Mouse (Mus musculus): Measurements from ENCODE around the gene Maff. TPM values are rescaled to one million over a fixed set of nuclear protein-coding genes. Genes with fewer than 3 reads are reported as not detected.
A peak's percentile ranks its signal among the peaks of the same experiment; 100 is the strongest.

The Maff gene
- 2.1 and 2.6 TPM in 2 replicates for polyA plus RNA-seq (2015; fragmentation: Nextera tagmentation; extraction: Ambion mirVana)

GRCm38 (mm10) chr15:79346051-79346793 lies at the start of gene Maff:
TSS of gene Maff (plus strand) at chr15:79346621.
- peak within 1 kb of the TSS; percentile 76 for H3K9ac ChIP-seq
- WGBS (ENCODE audit: insufficient replicate concordance): 36% methylated on average over 8 of the region's 8 CpGs
- no peaks in the 10 kb centered on the region for H3K9me3 ChIP-seq (replicated peaks)

GRCm38 (mm10) chr15:79298553-79298952 lies 47.9 kb upstream of the Maff start:
- H3K9ac ChIP-seq: no peak overlapping the region
- H3K27me3 ChIP-seq: no peaks in the 10 kb centered on the region
- WGBS (ENCODE audit: insufficient replicate concordance): 79% methylated on average over 6 of the region's 6 CpGs
- no peaks in the 10 kb centered on the region; the same call in 1 of the 2 replicates for H3K4me1 ChIP-seq (replicated peaks)
- no peak overlapping the region for H3K4me2 ChIP-seq
- H3K27ac ChIP-seq (replicated peaks): no peak overlapping the region
- H3K9me3 ChIP-seq (replicated peaks): no peaks in the 10 kb centered on the region
- H3K36me3 ChIP-seq (replicated peaks): peaks cover 10% of the 10 kb centered on the region; the same call in 1 of the 2 replicates
- no peak for ATAC-seq (ENCODE audit: insufficient read depth)
- H3K4me3 ChIP-seq (replicated peaks): no peak overlapping the region

More at GRCm38 (mm10) chr15:79346051-79346793, at the start of gene Maff:
- H3K4me1 ChIP-seq (replicated peaks): peaks cover 45% of the 10 kb centered on the region
- peaks cover 46% of the 10 kb centered on the region for H3K27me3 ChIP-seq
- no peak for ATAC-seq (ENCODE audit: insufficient read depth)
- peak within 1 kb of the TSS; percentile 93 for H3K27ac ChIP-seq (replicated peaks)
- H3K4me2 ChIP-seq: peak within 1 kb of the TSS; percentile 95
- H3K4me3 ChIP-seq (replicated peaks): peak within 1 kb of the TSS; percentile 73
- no peaks in the 10 kb centered on the region for H3K36me3 ChIP-seq (replicated peaks)

GRCm38 (mm10) chr15:79299563-79300155 lies 46.8 kb upstream of the Maff start:
- Histone ChIP-seq H3K27ac (replicated peaks) (no peak overlapping the region), H3K9ac (no peak overlapping the region), H3K36me3 (replicated peaks) (0 out of 2 replicates have a peak, but pooled peaks cover 10% of the 10 kb centered on the region), H3K4me2 (no peak overlapping the region), H3K4me3 (replicated peaks) (no peak overlapping the region), H3K9me3 (replicated peaks) (no peaks in the 10 kb centered on the region), H3K27me3 (no peaks in the 10 kb centered on the region), H3K4me1 (replicated peaks) (no peaks in the 10 kb centered on the region; the same call in 1 of the 2 replicates)
- 81% methylated on average over 2 of the region's 2 CpGs for WGBS (ENCODE audit: insufficient replicate concordance)
- no peak for ATAC-seq (ENCODE audit: insufficient read depth)

DNA sequence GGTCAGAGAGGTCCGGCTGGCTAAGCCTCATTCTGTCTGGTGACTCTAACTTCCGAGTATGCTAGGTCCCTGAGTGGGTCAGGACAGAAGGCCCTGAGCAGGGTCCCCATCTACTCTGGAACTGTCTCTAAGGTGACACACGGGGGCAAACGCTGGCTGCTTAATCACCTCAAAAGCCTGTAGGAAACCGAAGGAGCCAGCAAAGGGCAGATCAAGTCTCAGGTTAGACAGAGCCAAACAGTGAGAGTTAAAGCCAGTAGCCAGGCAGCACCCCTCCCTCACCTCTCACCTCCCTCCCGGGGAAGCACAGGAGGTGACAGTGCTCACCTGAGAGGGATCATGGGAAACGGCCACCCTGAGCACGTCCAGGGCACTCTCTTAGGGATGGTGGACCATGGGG lies 42.7 kb upstream of the Maff start:
- H3K9ac ChIP-seq: no peak overlapping the region
- WGBS (ENCODE audit: insufficient replicate concordance): 69% methylated on average over 8 of the region's 8 CpGs
- H3K27me3 ChIP-seq: no peaks in the 10 kb centered on the region
- no peaks in the 10 kb centered on the region for H3K9me3 ChIP-seq (replicated peaks)
- no peaks in the 10 kb centered on the region; the same call in 1 of the 2 replicates for H3K4me1 ChIP-seq (replicated peaks)
- H3K4me2 ChIP-seq: no peak overlapping the region
- no peak for ATAC-seq (ENCODE audit: insufficient read depth)
- peaks cover 24% of the 10 kb centered on the region for H3K36me3 ChIP-seq (replicated peaks)
- H3K27ac ChIP-seq (replicated peaks): no peak overlapping the region
- H3K4me3 ChIP-seq (replicated peaks): no peak overlapping the region

- whole genome bisulfite sequencing (ENCODE audit: insufficient replicate concordance): 61% methylated on average over 4 of the region's 5 CpGs
- H3K27ac ChIP-seq (replicated peaks): no peak overlapping the region
- no peak for ATAC-seq (ENCODE audit: insufficient read depth)
- no peaks in the 10 kb centered on the region for H3K9me3 ChIP-seq (replicated peaks)
- no peak overlapping the region for H3K4me3 ChIP-seq (replicated peaks)
- H3K9ac ChIP-seq: no peak overlapping the region
- H3K4me2 ChIP-seq: no peak overlapping the region
- H3K4me1 ChIP-seq (replicated peaks): no peaks in the 10 kb centered on the region; the same call in 1 of the 2 replicates
- no peaks in the 10 kb centered on the region for H3K27me3 ChIP-seq
- H3K36me3 ChIP-seq (replicated peaks): peaks cover 24% of the 10 kb centered on the region
These were observed 41.6 kb upstream of the Maff start for GRCm38 (mm10) chr15:79304832-79305231.

DNA sequence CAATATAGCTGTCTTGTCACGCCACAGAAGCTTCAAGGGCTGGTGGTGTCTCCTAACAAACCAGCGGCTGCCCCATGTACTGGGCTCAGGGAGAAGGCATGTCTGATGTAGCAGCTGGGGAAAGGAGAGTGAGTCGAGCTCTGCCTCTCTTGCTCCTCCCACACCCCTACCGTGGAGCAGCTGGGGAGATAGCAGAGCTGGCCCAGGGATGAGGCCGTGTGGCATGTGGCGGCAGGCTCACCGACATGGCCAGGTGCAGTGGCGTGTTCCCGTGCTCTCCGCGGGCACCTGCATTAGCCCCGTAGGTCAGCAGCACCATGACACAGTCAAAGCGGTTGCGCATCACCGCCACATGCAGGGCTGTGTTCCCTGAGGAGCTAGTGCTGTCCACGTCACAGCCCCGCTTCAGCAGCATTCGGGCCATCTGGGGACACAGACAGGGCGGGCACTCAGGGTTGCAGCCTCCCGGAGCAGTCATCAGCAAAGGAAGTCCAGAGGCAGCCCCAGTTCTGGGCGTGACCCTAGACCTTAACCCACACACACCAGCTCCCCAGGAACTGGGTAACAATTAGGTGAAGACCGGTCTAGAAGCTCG lies 40.3 kb upstream of the Maff start:
- no peak overlapping the region for H3K4me2 ChIP-seq
- no peak for ATAC-seq (ENCODE audit: insufficient read depth)
- peaks cover 31% of the 10 kb centered on the region for H3K36me3 ChIP-seq (replicated peaks)
- H3K9ac ChIP-seq: no peak overlapping the region
- no peak overlapping the region for H3K27ac ChIP-seq (replicated peaks)
- 76% methylated on average over 23 of the region's 23 CpGs for WGBS (ENCODE audit: insufficient replicate concordance)
- no peaks in the 10 kb centered on the region for H3K27me3 ChIP-seq
- H3K9me3 ChIP-seq (replicated peaks): no peaks in the 10 kb centered on the region
- H3K4me1 ChIP-seq (replicated peaks): no peaks in the 10 kb centered on the region
- H3K4me3 ChIP-seq (replicated peaks): no peak overlapping the region

- no peak overlapping the region for H3K4me3 ChIP-seq (replicated peaks)
- no peak overlapping the region for H3K4me2 ChIP-seq
- H3K27me3 ChIP-seq: no peaks in the 10 kb centered on the region
- peaks cover 45% of the 10 kb centered on the region for H3K36me3 ChIP-seq (replicated peaks)
- no peaks in the 10 kb centered on the region for H3K4me1 ChIP-seq (replicated peaks)
- ATAC-seq (ENCODE audit: insufficient read depth): no peak
- WGBS (ENCODE audit: insufficient replicate concordance): 64% methylated on average over 4 of the region's 4 CpGs
- no peaks in the 10 kb centered on the region for H3K9me3 ChIP-seq (replicated peaks)
- H3K27ac ChIP-seq (replicated peaks): no peak overlapping the region
- H3K9ac ChIP-seq: no peak overlapping the region
These were observed 38.6 kb upstream of the Maff start for GRCm38 (mm10) chr15:79307861-79308260.

DNA sequence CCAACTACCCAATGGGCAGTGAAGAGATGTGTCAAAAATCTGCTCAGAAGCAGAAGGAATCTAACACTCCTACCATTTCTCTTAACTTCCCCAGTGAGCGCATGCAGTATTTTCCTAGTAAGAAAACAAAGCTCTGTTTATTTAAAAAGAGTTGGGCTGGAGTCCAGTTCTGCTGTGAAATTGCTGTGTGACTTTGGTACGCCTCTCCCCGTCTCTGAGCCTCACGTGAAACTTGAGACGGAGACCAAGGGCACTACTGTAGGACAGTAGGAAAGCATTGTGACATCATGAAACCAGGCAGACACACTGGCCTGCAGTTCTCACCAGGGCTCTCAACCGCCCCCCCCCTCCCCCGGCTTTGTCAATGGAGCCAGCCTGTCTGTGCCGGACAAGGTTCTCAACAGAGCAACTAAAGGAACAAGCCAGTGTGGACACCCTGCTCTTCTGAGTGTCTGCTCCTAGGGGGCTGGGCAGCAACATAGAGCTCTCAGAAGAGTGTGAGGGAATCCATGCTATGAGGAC lies 32.5 kb upstream of the Maff start:
- H3K36me3 ChIP-seq (replicated peaks): peaks cover 34% of the 10 kb centered on the region

GRCm38 (mm10) chr15:79321733-79322190 lies 24.7 kb upstream of the Maff start:
- peak; percentile 67 for ATAC-seq (ENCODE audit: insufficient read depth)
- Histone ChIP-seq H3K4me1 (replicated peaks) (peaks cover 60% of the 10 kb centered on the region), H3K36me3 (replicated peaks) (peaks cover 11% of the 10 kb centered on the region; the same call in 1 of the 2 replicates), H3K4me2 (peak overlapping the region; percentile 30), H3K27me3 (no peaks in the 10 kb centered on the region), H3K9ac (no peak overlapping the region), H3K9me3 (replicated peaks) (no peaks in the 10 kb centered on the region), H3K27ac (replicated peaks) (peak overlapping the region; percentile 76), H3K4me3 (replicated peaks) (no peak overlapping the region)
- 14% methylated on average over 5 of the region's 5 CpGs for WGBS (ENCODE audit: insufficient replicate concordance)

More for the DNA sequence above, 32.5 kb upstream of the Maff start:
- no peaks in the 10 kb centered on the region for H3K9me3 ChIP-seq (replicated peaks)
- 73% methylated on average over 8 of the region's 8 CpGs for WGBS (ENCODE audit: insufficient replicate concordance)
- H3K27ac ChIP-seq (replicated peaks): no peak overlapping the region
- 0 out of 2 replicates have a peak, but pooled peaks cover 3% of the 10 kb centered on the region for H3K4me1 ChIP-seq (replicated peaks)
- H3K9ac ChIP-seq: no peak overlapping the region
- no peak overlapping the region for H3K4me2 ChIP-seq
- H3K27me3 ChIP-seq: no peaks in the 10 kb centered on the region
- no peak overlapping the region for H3K4me3 ChIP-seq (replicated peaks)
- ATAC-seq (ENCODE audit: insufficient read depth): no peak

DNA sequence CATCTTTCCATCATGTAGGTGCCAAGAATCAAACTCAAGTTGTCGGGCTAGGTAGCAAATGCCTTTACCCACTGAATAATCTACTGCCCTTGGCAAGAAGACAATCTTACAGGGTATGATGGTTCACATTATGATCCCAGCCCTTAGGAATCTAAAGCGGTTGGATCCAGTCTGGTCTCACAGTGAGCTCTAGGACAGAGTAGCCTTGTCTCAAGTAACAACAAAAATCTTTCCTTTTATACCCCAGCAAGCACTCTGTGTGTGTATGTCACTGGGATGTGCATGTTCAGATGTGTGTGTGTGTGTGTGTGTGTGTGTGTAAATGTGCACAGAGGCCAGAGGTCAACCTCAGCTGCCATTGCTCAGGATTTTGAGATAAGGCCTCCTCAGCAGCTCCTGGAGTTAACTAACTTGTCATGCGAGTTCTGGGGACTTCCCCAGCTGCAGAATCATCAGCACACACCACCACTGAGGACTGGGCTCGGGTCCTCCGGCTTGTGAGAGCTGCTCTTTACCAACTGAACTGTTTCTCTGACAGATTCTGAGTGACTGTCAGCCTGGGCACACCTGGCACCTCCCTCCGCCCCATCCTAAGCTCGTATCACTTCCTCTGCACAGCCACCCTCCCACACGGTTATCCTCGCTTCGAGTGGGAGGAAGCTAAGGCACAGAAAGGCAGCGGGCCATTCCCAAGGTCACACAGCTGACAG lies 24.0 kb upstream of the Maff start:
- peak overlapping the region; percentile 30 for H3K4me2 ChIP-seq
- peak overlapping the region; percentile 76 for H3K27ac ChIP-seq (replicated peaks)
- peaks cover 67% of the 10 kb centered on the region for H3K4me1 ChIP-seq (replicated peaks)
- no peaks in the 10 kb centered on the region for H3K27me3 ChIP-seq
- H3K9me3 ChIP-seq (replicated peaks): no peaks in the 10 kb centered on the region
- no peak for ATAC-seq (ENCODE audit: insufficient read depth)
- no peak overlapping the region for H3K4me3 ChIP-seq (replicated peaks)
- no peak overlapping the region for H3K9ac ChIP-seq
- 43% methylated on average over 11 of the region's 11 CpGs for WGBS (ENCODE audit: insufficient replicate concordance)
- H3K36me3 ChIP-seq (replicated peaks): peaks cover 9% of the 10 kb centered on the region; the same call in 1 of the 2 replicates
